Mouse (Mus musculus) retina, embryonic 14.5 days (tissue): ENCODE data around the gene Pus7l.

Source experiments
- DNase-seq: peaks from one replicate; pipeline ENCODE4 v3.0.0-alpha.2; 2015; ENCODE audit warnings: low spot score

Gene Pus7l

DNA sequence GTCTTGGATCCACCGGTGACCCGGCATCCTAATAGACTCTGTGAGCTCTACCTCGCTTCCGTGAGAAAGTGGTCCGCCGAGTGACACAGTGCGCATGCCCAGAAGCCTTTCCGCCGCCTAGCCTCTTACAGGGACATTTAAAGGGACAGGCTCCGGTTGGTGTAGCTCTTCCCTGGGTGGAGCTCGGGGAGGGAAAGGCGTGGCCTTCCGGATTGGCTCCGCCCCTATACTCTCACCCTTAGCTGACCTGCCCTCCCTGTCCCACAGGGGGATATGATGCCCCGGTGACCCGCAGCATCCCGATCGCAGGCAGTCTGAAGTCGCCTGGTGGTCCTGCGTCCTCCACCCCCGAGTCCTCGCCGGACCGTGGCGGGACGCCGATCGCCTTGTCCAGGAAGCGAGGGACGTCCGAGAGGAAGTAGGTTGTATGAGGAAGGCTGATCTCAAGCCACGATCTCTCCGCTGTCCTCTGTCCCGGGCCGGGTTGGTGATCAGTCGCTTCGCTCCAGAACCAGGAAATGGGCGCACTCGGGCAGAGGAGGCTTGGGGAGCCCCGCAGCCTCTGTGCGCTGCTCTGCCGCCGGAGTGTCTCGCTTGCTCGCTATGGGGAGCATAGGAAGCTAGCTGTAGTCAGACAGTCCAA, at the start of gene Pus7l, which contains the start of gene Irak4:
Pus7l (minus strand) TSS at position 139 of the 643 bp plus-strand sequence.
Irak4 (plus strand) TSS at position 235 of the 643 bp plus-strand sequence.
- peak; percentile 97 for DNase-seq

DNA sequence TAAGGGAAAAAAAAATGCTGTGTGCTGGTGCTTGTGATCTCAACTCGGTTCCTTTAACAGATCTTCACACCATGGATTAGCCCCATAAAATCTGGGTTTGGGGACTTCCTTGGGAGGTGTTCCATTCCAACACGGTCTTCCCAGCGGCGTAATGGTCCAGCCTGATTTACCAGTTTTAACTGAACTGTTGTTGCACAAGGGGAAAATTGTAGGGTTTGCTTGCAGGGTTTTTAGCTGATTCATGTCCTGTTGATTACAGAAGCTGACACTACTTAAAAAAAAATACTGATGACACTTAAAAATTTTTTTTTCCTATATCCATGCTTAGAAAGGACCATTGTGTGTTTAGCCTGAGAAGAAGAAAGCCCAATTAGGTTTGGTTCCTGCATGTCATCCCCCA, 48.0 kb upstream of the Pus7l start:
- DNase-seq, result no peak

DNA sequence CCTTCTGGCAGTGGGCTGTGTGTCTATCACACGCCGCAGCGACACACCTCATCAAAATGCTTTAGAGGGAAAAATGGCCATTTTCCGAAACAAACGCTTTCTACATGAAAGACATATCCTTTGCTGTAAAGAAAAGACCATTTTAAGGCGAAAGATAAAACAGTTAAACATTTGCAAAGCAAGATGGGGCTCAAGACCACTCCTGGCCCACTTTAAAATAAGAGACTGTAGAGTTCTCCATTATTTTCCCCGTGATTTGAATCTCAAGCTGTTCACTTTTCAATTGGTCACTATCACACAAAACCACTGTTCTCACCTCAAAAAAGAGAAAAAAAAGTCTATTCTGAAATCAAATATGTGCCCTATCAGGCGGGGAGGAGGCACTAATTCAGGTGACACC, 46.7 kb upstream of the Pus7l start:
- DNase-seq, result no peak

DNA sequence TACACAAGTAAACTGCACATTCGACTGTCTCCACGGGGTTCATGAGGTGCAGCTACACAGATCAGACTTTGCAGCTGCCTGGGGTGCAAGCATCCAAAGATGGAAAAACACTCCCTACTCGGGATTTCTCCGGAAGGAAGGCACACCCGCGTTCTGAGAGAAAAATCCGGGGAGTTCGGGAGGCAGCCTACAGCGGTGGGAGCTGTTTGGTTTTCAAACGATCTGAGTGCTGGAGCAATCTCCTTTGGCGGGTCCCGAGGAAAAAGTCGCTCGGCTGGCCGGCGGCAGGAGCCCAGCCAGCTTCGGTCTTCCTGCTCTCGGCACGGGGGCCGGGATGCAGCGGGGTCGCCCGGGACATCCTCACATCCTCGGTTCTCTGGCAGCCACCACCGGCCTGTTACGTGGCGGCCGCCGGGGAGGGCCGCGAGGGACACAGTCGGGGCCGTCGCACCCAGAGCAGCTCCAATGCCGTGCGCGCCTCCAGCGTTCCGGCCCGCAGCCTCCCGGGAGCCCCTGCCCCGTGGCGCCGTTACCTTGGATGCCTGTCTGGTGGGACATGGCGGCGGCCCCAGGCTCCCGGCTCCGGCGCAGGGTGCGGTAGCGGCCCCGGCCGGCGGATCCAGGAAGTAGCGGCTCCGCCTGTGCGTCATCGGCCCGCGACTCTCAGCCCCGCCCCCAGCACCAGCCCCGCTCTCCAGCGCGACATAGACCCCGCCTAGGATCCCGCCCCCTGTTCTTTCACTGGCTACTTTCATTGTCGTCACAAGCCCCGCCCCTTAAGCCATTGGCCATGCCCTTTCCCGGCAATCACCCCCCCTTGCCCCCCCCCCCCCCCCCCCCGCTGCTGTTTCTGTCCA, 46.1 kb upstream of the Pus7l start, which contains the start of gene Twf1:
Twf1 (minus strand) TSS at position 671 of the 857 bp plus-strand sequence.
- DNase-seq, result peak; percentile 98

DNA sequence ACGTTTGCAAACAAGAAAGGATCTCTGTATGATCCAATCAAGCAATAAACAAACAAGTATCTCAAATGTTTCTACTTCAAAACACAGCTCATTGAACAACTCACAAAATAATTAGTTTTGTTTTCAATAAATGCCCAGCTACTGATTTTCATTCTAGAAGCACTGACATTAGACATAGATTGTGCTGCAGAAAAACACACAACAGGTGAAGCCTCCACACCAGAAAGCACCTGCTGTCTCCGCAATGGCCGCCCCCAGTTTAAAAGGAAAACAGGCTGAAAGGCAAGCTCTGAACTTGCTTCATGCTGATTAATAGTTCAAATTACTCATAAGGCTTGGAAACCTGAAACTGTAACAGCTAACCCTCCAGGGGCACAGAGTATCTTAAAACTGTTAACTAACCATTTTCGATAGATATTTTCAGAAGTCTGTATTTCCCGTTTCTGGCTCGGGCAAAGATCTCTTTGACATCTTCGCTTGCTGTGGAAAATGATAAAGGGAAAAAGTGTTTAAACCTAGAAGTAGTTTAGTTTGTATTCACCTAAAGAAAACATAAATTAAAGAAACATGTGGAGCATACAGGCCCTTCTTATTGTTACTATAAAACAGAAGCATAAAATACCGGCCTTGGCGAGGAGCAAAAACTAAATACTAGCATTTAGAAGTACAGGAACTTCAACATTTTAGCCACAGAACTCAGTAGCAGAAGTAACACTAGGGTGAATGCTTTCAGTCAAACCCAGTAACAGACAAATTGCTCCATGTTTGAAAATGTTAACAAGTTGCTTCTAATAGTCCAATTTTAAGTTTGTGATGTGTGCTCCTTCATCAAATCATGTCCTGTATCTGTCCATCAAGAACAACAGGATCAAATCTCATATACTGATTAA, 44.7 kb upstream of the Pus7l start:
- DNase-seq, result no peak

DNA sequence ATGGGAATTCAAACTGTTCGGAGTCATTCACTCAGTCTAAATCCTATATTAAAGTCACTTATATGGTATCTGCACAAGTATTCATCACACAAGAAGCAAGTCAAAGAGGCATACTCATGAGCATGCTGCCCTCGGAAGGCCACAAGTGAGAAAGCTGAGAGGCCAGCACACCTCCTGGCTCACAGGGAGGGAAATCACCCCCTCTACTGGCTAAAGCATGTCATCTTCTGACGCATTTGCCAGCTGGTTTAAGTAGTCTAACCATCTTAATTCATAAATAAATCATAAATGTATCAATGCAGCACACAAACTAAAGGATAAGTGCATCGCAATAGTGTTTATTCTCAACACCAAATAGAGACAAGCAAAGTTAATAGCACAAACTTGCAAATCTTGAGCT, 41.4 kb upstream of the Pus7l start:
- DNase-seq, result no peak

DNA sequence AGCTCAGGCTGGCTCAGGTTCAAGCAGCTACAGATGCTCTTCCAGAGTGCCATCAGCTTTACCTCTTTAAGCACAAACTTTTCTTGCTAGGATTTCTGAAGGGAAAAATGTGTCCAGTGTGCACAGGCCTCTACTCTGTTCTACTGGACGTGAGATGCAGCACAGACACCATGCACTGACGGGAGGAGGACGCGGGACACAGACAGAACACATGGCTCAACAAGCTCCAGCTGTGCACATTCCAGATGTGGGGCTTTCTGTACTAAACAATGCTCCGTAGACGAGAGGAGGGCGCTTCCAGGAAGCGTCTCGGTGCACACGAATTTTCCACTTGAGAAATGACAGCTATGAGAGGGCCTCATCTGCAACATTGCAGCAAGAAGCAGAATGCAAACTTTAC, 39.8 kb upstream of the Pus7l start:
- DNase-seq, result no peak

DNA sequence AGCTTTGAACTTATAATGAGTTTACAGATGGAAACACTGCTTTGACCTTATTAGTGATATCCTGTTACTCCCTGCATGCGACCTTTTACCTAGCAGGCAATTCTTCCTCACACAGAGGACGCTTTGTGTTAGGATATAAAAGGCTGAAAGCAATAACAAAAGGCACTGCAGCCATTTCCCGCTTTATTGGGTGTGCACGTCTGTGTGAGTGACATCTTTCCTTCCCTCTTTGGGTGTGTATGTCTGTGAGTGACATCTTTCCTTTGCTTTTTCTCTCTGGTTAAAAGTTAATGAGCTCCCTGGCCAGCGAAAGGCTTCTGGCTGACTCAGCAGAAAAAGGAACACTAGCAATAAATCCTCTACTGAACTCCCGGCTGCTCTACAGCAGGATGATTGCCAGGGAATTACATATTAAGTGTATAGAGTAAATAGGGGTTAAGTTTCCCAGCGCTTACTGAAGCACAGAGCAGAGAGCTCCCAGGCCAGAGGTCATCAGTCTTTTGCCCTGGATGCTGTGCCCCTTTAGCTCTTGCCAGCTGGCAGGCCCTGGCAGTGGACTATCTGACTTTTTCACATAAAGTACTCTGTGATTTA, 38.8 kb upstream of the Pus7l start:
- no peak for DNase-seq

DNA sequence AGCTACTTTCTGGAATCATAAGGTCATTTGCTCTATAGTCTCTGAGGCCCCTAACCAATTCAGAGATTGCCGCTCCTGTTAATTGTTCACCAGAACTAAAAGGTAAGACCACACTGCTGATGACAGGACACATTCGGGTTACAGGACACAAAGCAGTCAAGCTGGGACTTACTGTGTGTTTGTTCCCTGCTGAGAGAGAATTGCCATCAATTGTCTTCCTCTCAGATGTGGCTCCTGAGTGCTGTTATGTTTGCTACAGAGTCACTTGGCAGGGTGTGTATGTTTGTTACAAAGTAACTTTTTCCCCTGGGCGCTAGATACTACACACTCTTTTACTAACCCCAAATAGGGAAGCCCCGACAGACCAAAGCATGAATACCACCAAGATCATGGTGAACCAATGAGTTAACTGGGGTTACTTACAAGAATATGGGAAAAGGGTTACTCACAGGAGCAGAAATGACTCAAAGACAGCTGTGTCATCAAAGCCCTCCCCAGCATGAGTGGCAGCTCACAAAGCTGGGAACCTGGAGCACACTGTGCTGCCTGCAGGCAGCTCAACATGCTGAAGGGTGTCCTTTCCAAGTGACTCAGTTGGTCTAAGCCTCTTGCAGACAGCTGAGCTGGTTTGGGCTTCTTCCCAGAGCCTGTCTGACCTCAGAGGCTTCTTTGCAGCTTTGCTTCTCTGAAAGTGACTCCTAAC, 31.4 kb upstream of the Pus7l start:
- no peak for DNase-seq

DNA sequence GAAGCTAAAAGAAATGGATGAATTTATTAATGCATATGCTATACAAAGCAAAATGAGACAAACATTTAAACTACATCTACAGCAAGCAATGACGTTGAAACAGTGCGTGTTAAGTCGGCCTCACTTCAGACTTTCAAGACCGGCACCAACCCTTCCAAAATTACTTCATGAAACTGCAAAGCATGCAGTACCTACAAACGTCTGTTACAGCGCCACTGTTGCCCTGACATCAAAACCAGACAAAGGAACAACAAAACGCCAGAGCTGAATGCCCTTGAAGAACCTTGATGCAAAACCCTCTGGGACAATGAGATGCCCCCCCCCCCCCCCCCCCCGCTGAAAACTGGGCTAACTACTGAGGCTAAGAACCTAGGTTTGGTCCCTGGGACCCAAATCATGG, 29.4 kb upstream of the Pus7l start:
- no peak for DNase-seq

DNA sequence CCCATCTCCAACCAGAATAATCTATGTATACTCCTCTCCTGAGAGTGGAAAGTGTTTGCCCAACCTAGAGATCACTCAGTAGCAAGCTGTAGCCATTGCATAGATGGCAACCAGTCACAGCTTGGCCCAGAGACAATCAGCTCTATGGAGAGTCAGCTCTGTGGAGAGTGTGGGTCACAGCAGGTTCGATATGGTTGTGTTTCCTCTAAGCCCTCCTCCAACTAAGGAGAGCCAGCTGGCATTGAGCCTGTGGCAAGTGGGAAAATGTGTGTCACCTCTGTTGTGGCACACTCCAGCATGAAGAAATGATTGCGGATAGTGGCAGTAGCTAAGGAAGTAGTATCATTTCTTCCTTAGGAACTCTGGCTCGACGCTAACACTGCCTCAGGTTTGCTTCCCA, 28.2 kb upstream of the Pus7l start:
- no peak for DNase-seq

DNA sequence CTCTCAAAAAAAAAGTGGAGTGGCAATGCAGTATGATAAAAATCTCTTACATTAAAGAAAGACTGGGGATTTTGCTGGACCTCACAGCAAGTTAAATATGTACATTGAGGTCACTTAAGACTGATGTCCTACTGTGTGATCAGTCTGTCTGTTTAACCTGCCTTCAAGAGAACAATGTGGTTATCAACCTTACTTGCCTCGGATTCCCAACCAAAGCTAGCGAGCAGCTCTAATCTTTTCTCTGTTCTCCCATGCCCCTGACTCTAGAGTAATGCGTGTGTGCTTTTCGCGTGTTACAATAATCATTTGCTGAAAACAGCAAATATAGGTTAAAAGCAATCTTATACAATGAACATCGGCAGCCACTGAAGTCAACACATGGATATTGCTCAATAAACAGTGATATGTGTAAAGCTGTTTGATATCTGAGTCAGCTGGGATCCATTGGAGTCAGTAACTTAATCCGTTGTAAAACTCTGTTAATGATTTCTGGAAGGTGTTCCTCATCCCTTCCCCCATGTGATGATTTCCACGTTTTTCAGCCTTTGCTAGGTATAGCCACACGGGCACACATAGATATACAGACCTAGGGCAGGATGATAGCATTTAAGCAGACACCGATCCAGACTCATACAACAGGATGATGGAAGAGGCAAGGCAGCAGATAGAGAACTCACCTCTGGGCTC, 25.3 kb upstream of the Pus7l start:
- no peak for DNase-seq

DNA sequence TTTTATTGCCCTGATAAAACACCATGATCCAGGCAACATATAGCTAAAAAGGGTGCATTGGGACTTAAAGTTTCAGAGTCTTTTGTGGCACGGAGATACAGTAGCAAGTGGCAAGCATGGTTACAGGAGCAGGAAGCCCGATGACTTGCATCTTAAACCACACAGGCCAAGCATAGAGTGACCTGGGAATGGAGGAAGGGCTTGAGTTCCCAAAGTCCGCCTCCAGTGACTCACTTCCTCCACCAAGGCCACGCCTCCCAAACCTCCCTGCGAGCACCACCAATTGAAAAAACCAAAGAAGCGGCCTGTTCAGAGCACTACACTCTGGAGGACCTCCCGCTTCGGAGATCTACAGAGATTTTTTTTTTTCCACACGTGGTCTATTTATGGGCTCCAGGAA, 22.5 kb upstream of the Pus7l start:
- DNase-seq, result no peak

DNA sequence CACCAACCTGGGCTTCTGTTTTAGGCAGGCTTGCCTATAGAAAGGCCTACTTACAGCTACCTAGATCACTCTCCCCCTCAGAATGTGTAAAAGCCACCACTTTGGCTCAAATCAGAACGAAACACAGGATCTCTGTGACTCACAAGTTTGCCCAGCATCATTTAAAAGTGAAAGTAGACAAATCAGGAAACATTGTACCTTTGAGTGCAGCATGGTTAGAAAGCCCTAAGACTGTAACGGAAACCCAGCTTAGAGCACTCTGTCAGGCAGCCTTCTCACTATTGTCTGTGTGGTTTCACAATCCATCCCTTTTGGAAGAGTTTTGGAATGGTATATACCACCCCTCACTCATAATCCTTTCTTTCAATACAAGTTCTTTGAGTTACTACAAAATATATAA, 21.6 kb upstream of the Pus7l start:
- DNase-seq, result no peak

DNA sequence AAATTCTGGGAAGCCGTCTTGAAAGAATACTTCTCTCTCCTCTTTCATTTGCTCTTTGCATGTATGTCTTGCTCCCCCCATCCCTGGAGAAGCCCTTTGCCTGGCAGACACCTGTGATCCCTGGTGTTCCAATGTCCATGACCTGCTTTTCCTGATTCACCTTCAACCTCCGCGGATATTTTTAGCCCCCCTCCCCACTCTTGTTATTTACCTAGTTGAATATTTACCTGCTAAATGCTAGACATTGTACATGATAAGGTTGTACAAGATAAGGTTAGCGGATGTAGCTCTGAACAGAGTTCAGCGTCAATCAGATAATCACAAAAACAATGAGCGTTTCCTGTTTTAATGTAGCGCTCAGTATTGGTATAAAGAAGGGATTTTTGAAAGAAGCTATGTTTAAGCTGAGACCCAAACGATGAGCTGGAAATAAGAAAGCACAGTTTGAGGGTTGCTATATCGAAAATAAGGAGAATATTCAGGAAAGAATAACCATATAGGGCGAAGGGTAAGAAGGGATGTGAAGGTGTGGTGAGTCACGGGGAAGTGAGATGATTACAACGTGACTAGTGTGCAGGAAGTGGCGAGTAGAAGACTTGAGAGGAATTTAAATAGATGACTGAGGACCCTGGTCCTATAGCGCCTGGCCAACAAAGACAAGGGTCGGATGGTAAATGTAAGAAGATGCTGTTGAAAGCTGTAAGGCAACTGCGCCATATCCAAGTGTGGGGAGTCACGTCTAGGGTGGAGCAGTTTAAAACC, 15.7 kb upstream of the Pus7l start:
- DNase-seq, result no peak

DNA sequence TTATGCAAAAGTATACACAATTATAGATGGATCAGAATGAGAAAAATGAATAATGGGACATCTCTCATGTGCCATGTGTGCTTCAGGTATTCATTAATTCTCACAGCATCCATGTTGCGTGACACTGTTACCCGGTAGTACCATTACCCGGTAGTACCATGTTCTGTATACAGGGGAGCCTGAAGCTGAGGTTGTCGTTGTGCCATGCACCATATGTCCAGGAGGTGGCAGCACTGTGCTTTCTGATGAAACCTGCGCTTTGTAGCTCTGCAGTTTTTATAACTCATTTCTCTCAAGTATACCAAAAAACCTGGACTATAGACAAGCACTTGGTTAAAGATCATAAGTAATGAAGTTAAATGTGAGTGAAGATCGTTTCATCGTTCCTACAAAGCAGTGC, 14.1 kb upstream of the Pus7l start:
- peak; percentile 92 for DNase-seq

DNA sequence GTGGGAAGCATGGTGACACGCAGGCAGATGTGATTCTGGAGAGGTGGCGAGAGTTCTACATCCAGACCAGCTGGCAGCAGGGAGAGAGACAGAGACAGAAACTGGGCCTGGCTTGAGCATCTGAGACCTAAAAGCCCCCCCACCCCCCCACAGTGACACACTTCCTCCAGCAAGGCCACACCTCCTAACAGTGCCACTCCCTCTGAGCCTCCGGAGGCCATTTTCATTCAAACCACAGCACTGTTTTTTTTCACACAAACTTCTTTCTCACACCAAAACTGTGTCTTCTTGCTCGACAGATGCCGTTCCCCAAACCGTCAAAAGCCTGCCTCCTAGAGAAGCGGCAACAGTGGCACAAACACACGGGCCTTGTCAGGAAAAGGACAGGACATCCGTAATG, 10.2 kb upstream of the Pus7l start:
- no peak for DNase-seq

DNA sequence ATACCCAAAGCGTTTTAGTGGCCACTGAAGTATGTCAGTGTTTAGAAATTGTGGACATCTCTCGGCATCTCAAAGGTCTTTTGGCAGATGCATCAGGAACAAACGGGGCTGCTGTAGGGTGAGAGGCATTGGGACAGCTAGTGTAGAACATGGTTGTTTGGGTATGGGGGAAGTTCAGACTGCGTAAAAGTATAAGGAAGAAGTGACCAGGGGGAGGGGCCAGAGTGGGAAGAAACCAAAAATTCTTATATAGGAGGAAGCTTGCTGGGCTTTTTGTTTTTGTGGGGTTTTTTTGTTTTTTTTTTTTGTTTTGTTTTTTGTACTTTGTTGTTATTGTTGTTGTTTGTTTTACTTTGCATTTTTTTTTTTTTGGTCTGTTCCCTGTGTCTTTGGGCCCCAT, 1.5 kb upstream of the Pus7l start:
- DNase-seq, result no peak

DNA sequence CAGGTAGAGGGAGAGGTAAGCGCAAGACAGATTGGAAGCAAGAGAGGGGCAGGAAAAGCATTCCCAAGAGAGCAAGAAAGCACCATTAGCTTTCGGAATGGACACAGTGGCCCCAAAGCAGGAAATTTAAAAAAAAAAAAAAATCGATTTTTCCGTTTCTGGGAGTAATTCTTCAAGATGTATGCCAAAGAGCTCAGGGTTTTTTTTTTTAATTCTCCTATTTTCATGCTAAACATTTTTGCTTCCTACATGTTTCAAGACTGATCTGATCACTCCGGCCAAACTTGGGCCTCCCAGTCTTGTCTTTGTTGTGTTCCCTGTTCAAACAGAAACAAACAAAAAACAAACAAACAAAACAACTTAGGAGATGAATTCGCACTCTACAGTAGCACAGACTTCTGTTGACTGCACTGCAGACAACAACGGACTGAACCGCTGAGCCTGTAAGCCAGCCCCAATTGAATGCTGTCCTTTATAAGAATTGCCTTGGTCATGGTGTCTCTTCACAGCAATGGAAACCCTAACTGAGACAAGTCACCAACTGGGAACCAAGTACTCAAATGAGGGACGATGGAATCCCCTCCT, 797 bp upstream of the Pus7l start:
- no peak for DNase-seq
